Mouse (Mus musculus) stomach, postnatal 0 days (tissue): Measurements from ENCODE around the gene Crtc3. TPM values are rescaled to one million over a fixed set of nuclear protein-coding genes. Genes with fewer than 3 reads are reported as not detected.

Source experiments
- ATAC-seq: fragments of 200-750 bp; cut with Nextera tagmentation; 2 replicates; pipeline ENCODE4 v1.8.0; 2017; ENCODE audit not compliant: low FRiP score, low TSS enrichment
- DNase-seq: peaks from one replicate; pipeline ENCODE4 v3.0.0-alpha.2; 2016; ENCODE audit warnings: low spot score
- H3K27ac ChIP-seq: fragments of 300-500 bp; sonication (generic); replicated peaks from 2 replicates; pipeline ENCODE4 v1.5.1; 2014; ENCODE audit warnings: mild to moderate bottlenecking, control low read depth
- H3K27me3 ChIP-seq: fragments of 300-500 bp; sonication (generic); 2 replicates; pipeline ENCODE4 v1.6.1; 2014; ENCODE audit warnings: low read length; ENCODE audit not compliant: control insufficient read depth, insufficient read depth
- H3K36me3 ChIP-seq: fragments of 300-500 bp; sonication (generic); 2 replicates; pipeline ENCODE4 v1.6.1; 2014; ENCODE audit warnings: low read length, mixed read lengths; ENCODE audit not compliant: control insufficient read depth, insufficient read depth
- H3K4me1 ChIP-seq: fragments of 300-500 bp; sonication (generic); replicated peaks from 2 replicates; pipeline ENCODE4 v1.6.1; 2014; ENCODE audit warnings: antibody characterized with exemption; ENCODE audit not compliant: control insufficient read depth, insufficient read depth
- H3K4me2 ChIP-seq: fragments of 300-500 bp; sonication (generic); replicated peaks from 2 replicates; pipeline ENCODE4 v1.6.1; 2014; ENCODE audit warnings: low read depth, mild to moderate bottlenecking, control low read depth, moderate library complexity
- H3K4me3 ChIP-seq: fragments of 300-500 bp; sonication (generic); 2 replicates; pipeline ENCODE4 v1.5.1; 2014; ENCODE audit warnings: low read depth, low read length, control low read depth
- H3K9ac ChIP-seq: fragments of 300-500 bp; sonication (generic); 2 replicates; pipeline ENCODE4 v1.6.1; 2014; ENCODE audit warnings: mild to moderate bottlenecking, low read length, control low read depth, mixed read lengths
- H3K9me3 ChIP-seq: fragments of 300-500 bp; sonication (generic); 2 replicates; pipeline ENCODE4 v1.6.1; 2016; ENCODE audit warnings: low read length; ENCODE audit not compliant: control insufficient read depth
- CTCF ChIP-seq: IDR thresholded peaks from 2 replicates; pipeline ENCODE4 v1.5.1; 2016; ENCODE audit warnings: antibody characterized with exemption, low read depth, mild to moderate bottlenecking, moderate library complexity
- EP300 ChIP-seq: optimal IDR thresholded peaks from 2 replicates; pipeline ENCODE3; 2016; ENCODE audit warnings: antibody characterized with exemption
- WGBS: fragments of 180-500 bp; shearing (Covaris S2); extraction: QIAGEN DNeasy Blood & Tissue Kit; methylation state at CpG from one replicate; pipeline ENCODE4 v1.1.7; 2014; 5-methylcytosine and 5-hydroxymethylcytosine counted together
- polyA plus RNA-seq: library from polyadenylated mRNA; unstranded; fragments of >200 nt; fragmentation: Nextera tagmentation; extraction: Ambion mirVana; gene quantifications from 2 replicates; pipeline ENCODE4 v1.2.1, GENCODE M21; 2015

Crtc3 gene
- polyA plus RNA-seq, 1 experiment from 2014 or later, result 8.8 TPM

- no peak for ATAC-seq
- Histone ChIP-seq H3K9me3 (no peaks in the 10 kb centered on the region), H3K4me2 (no peak overlapping the region), H3K4me3 (no peak overlapping the region), H3K9ac (no peak overlapping the region), H3K27ac (no peak overlapping the region), H3K36me3 (no peaks in the 10 kb centered on the region), H3K4me1 (peaks cover 5% of the 10 kb centered on the region; the same call in 1 of the 2 replicates), H3K27me3 (no peaks in the 10 kb centered on the region)
- WGBS, result 89% methylated on average over 7 of the region's 7 CpGs
- TF ChIP-seq CTCF (peak; percentile 16; the same call in 1 of the 2 replicates), EP300 (no peak)
- no peak for DNase-seq
These were observed 34.7 kb downstream of the Crtc3 start for GRCm38 (mm10) chr7:80653971-80654370.

GRCm38 (mm10) chr7:80653077-80653476 is 35.6 kb downstream of the Crtc3 start:
- Histone ChIP-seq H3K4me2 (no peak overlapping the region), H3K9me3 (no peaks in the 10 kb centered on the region), H3K36me3 (no peaks in the 10 kb centered on the region), H3K27me3 (no peaks in the 10 kb centered on the region), H3K4me3 (no peak overlapping the region), H3K27ac (peak overlapping the region; percentile 36), H3K9ac (no peak overlapping the region), H3K4me1 (peaks cover 5% of the 10 kb centered on the region; the same call in 1 of the 2 replicates)
- ATAC-seq (no peak), DNase-seq (no peak)
- WGBS, result 53% methylated on average over 10 of the region's 10 CpGs
- TF ChIP-seq EP300 (no peak), CTCF (no peak)

GRCm38 (mm10) chr7:80652289-80652688 is 36.4 kb downstream of the Crtc3 start:
- TF ChIP-seq CTCF (no peak), EP300 (no peak)
- Histone ChIP-seq H3K4me3 (no peak overlapping the region), H3K27me3 (no peaks in the 10 kb centered on the region), H3K9me3 (no peaks in the 10 kb centered on the region), H3K4me2 (no peak overlapping the region), H3K9ac (no peak overlapping the region), H3K36me3 (no peaks in the 10 kb centered on the region), H3K4me1 (peaks cover 5% of the 10 kb centered on the region; the same call in 1 of the 2 replicates), H3K27ac (peak overlapping the region; percentile 36)
- no peak for DNase-seq
- ATAC-seq, result no peak
- 26% methylated on average over 5 of the region's 5 CpGs for WGBS

GRCm38 (mm10) chr7:80647437-80647871 is 41.2 kb downstream of the Crtc3 start:
- DNase-seq (no peak), ATAC-seq (no peak; the same call in 1 of the 2 replicates)
- H3K27ac ChIP-seq, result peak overlapping the region; percentile 75
- no peaks in the 10 kb centered on the region for H3K9me3 ChIP-seq
- no peaks in the 10 kb centered on the region for H3K27me3 ChIP-seq
- TF ChIP-seq CTCF (no peak), EP300 (no peak)
- H3K4me1 ChIP-seq, result no peaks in the 10 kb centered on the region
- 50% methylated on average over 7 of the region's 7 CpGs for WGBS
- H3K9ac ChIP-seq, result peak overlapping the region; percentile 23; the same call in 1 of the 2 replicates
- peak overlapping the region; percentile 39 for H3K4me2 ChIP-seq
- no peaks in the 10 kb centered on the region for H3K36me3 ChIP-seq
- H3K4me3 ChIP-seq, result no peak overlapping the region

- Histone ChIP-seq H3K36me3 (no peaks in the 10 kb centered on the region), H3K4me2 (no peak overlapping the region), H3K9me3 (no peaks in the 10 kb centered on the region), H3K9ac (no peak overlapping the region), H3K27ac (no peak overlapping the region; the same call in 1 of the 2 replicates), H3K4me1 (peaks cover 3% of the 10 kb centered on the region; the same call in 1 of the 2 replicates), H3K4me3 (no peak overlapping the region), H3K27me3 (no peaks in the 10 kb centered on the region)
- 66% methylated on average over 10 of the region's 10 CpGs for WGBS
- ATAC-seq, result peak; percentile 32; the same call in 1 of the 2 replicates
- DNase-seq, result no peak
- TF ChIP-seq EP300 (no peak), CTCF (no peak)
These were observed 42.3 kb downstream of the Crtc3 start for GRCm38 (mm10) chr7:80646093-80647025.
